Mouse (Mus musculus) stomach, embryonic 15.5 days (tissue): ENCODE measurements around the gene Shb. TPM values are rescaled to one million over a fixed set of nuclear protein-coding genes. Genes with fewer than 3 reads are reported as not detected.

ENCODE experiments used
- ATAC-seq: fragments of 200-750 bp; cut with Nextera tagmentation; 2 replicates; pipeline ENCODE4 v1.8.0; 2017; ENCODE audit warnings: low read depth, moderate number of reproducible peaks, moderate TSS enrichment; ENCODE audit not compliant: insufficient read depth, low FRiP score
- H3K27ac ChIP-seq: fragments of 300-500 bp; sonication (generic); 2 replicates; pipeline ENCODE4 v1.5.1; 2015; ENCODE audit warnings: mild to moderate bottlenecking, inconsistent platforms
- H3K27me3 ChIP-seq: fragments of 300-500 bp; sonication (generic); replicated peaks from 2 replicates; pipeline ENCODE4 v1.6.1; 2015; ENCODE audit warnings: inconsistent platforms
- H3K36me3 ChIP-seq: fragments of 300-500 bp; sonication (generic); 2 replicates; pipeline ENCODE4 v1.6.1; 2015; ENCODE audit warnings: inconsistent platforms
- H3K4me1 ChIP-seq: fragments of 300-500 bp; sonication (generic); 2 replicates; pipeline ENCODE4 v1.6.1; 2015; ENCODE audit warnings: inconsistent platforms
- H3K4me2 ChIP-seq: fragments of 300-500 bp; sonication (generic); 2 replicates; pipeline ENCODE4 v1.6.1; 2015; ENCODE audit warnings: mild to moderate bottlenecking, inconsistent platforms
- H3K4me3 ChIP-seq: fragments of 300-500 bp; sonication (generic); replicated peaks from 2 replicates; pipeline ENCODE4 v1.5.1; 2015; ENCODE audit warnings: inconsistent platforms
- H3K9ac ChIP-seq: fragments of 300-500 bp; sonication (generic); 2 replicates; pipeline ENCODE4 v1.6.1; 2015; ENCODE audit warnings: inconsistent platforms
- H3K9me3 ChIP-seq: fragments of 300-500 bp; sonication (generic); 2 replicates; pipeline ENCODE4 v1.6.1; 2016; ENCODE audit warnings: inconsistent platforms
- WGBS: fragments of 180-500 bp; shearing (Covaris S2); methylation state at CpG from one replicate; pipeline ENCODE4 v1.1.7; 2015; 5-methylcytosine and 5-hydroxymethylcytosine counted together
- polyA plus RNA-seq: library from polyadenylated mRNA; unstranded; fragments of >200 nt; fragmentation: Nextera tagmentation; extraction: Ambion mirVana; gene quantifications from 2 replicates; pipeline ENCODE4 v1.2.1, GENCODE M21; 2015

Gene Shb
- polyA plus RNA-seq, 1 experiment from 2014 or later: 5.8 TPM

- Histone ChIP-seq H3K27me3 (no peaks in the 10 kb centered on the region), H3K4me2 (peak overlapping the region; percentile 46; the same call in 1 of the 2 replicates), H3K9ac (no peak overlapping the region), H3K9me3 (no peaks in the 10 kb centered on the region), H3K4me1 (peaks cover 30% of the 10 kb centered on the region), H3K4me3 (no peak overlapping the region), H3K36me3 (no peaks in the 10 kb centered on the region), H3K27ac (peak overlapping the region; percentile 84)
- WGBS: 56% methylated on average over 2 of the region's 2 CpGs
- 0 out of 2 replicates have a peak, but pooled peaks have one; percentile 15 for ATAC-seq
Observed at GRCm38 (mm10) chr4:45513340-45513739, 18.9 kb downstream of the Shb start.

- peaks cover 57% of the 10 kb centered on the region for H3K4me1 ChIP-seq
- H3K4me3 ChIP-seq: no peak overlapping the region
- WGBS: 49% methylated on average over 6 of the region's 6 CpGs
- ATAC-seq: peak; percentile 20; the same call in 1 of the 2 replicates
- H3K4me2 ChIP-seq: no peak overlapping the region
- H3K27me3 ChIP-seq: no peaks in the 10 kb centered on the region
- no peaks in the 10 kb centered on the region for H3K36me3 ChIP-seq
- no peaks in the 10 kb centered on the region for H3K9me3 ChIP-seq
- H3K9ac ChIP-seq: no peak overlapping the region
- peak overlapping the region; percentile 41 for H3K27ac ChIP-seq
Observed at GRCm38 (mm10) chr4:45510163-45510562, 22.1 kb downstream of the Shb start.

GRCm38 (mm10) chr4:45509416-45509815 is 22.9 kb downstream of the Shb start:
- H3K4me3 ChIP-seq: no peak overlapping the region
- H3K36me3 ChIP-seq: no peaks in the 10 kb centered on the region
- ATAC-seq: no peak
- peaks cover 51% of the 10 kb centered on the region for H3K4me1 ChIP-seq
- H3K9me3 ChIP-seq: no peaks in the 10 kb centered on the region
- no peaks in the 10 kb centered on the region for H3K27me3 ChIP-seq
- no peak overlapping the region for H3K4me2 ChIP-seq
- no peak overlapping the region for H3K9ac ChIP-seq
- H3K27ac ChIP-seq: no peak overlapping the region
- WGBS: 89% methylated on average over 4 of the region's 4 CpGs

- ATAC-seq: no peak
- 53% methylated on average over 6 of the region's 6 CpGs for WGBS
- peak overlapping the region; percentile 46; the same call in 1 of the 2 replicates for H3K27ac ChIP-seq
- no peaks in the 10 kb centered on the region for H3K27me3 ChIP-seq
- no peak overlapping the region for H3K9ac ChIP-seq
- no peak overlapping the region for H3K4me2 ChIP-seq
- no peaks in the 10 kb centered on the region for H3K36me3 ChIP-seq
- no peak overlapping the region for H3K4me3 ChIP-seq
- H3K4me1 ChIP-seq: peaks cover 42% of the 10 kb centered on the region
- H3K9me3 ChIP-seq: no peaks in the 10 kb centered on the region
Observed at GRCm38 (mm10) chr4:45508469-45508868, 23.8 kb downstream of the Shb start.

- Histone ChIP-seq H3K27ac (no peak overlapping the region), H3K36me3 (no peaks in the 10 kb centered on the region), H3K4me3 (no peak overlapping the region), H3K9ac (no peak overlapping the region), H3K27me3 (no peaks in the 10 kb centered on the region), H3K4me1 (peaks cover 36% of the 10 kb centered on the region), H3K9me3 (no peaks in the 10 kb centered on the region), H3K4me2 (no peak overlapping the region)
- ATAC-seq: no peak
- WGBS: 70% methylated on average over 1 of the region's 1 CpGs
Observed at GRCm38 (mm10) chr4:45507476-45507875, 24.8 kb downstream of the Shb start.

- Histone ChIP-seq H3K4me2 (no peak overlapping the region), H3K9me3 (no peaks in the 10 kb centered on the region), H3K27me3 (no peaks in the 10 kb centered on the region), H3K4me1 (peaks cover 40% of the 10 kb centered on the region), H3K9ac (no peak overlapping the region), H3K36me3 (no peaks in the 10 kb centered on the region), H3K4me3 (no peak overlapping the region), H3K27ac (0 out of 2 replicates have a peak overlapping the region, but pooled peaks have one; percentile 41)
- WGBS: 37% methylated on average over 9 of the region's 9 CpGs
- no peak for ATAC-seq
Observed at GRCm38 (mm10) chr4:45507039-45507438, 25.2 kb downstream of the Shb start.

GRCm38 (mm10) chr4:45506613-45507012 is 25.7 kb downstream of the Shb start:
- no peaks in the 10 kb centered on the region for H3K9me3 ChIP-seq
- no peak for ATAC-seq
- WGBS: 52% methylated on average over 5 of the region's 5 CpGs
- H3K27ac ChIP-seq: 0 out of 2 replicates have a peak overlapping the region, but pooled peaks have one; percentile 41
- H3K4me2 ChIP-seq: no peak overlapping the region
- no peaks in the 10 kb centered on the region for H3K27me3 ChIP-seq
- H3K9ac ChIP-seq: no peak overlapping the region
- H3K4me1 ChIP-seq: peaks cover 44% of the 10 kb centered on the region
- no peaks in the 10 kb centered on the region for H3K36me3 ChIP-seq
- no peak overlapping the region for H3K4me3 ChIP-seq

- WGBS: 84% methylated on average over 2 of the region's 2 CpGs
- no peaks in the 10 kb centered on the region for H3K9me3 ChIP-seq
- H3K4me1 ChIP-seq: peaks cover 52% of the 10 kb centered on the region
- H3K27me3 ChIP-seq: no peaks in the 10 kb centered on the region
- no peak overlapping the region for H3K4me3 ChIP-seq
- H3K36me3 ChIP-seq: no peaks in the 10 kb centered on the region
- ATAC-seq: no peak
- H3K27ac ChIP-seq: no peak overlapping the region
- no peak overlapping the region for H3K4me2 ChIP-seq
- no peak overlapping the region for H3K9ac ChIP-seq
Observed at GRCm38 (mm10) chr4:45505671-45506070, 26.6 kb downstream of the Shb start.

GRCm38 (mm10) chr4:45505191-45505590 is 27.1 kb downstream of the Shb start:
- Histone ChIP-seq H3K9me3 (no peaks in the 10 kb centered on the region), H3K4me3 (no peak overlapping the region), H3K4me1 (peaks cover 56% of the 10 kb centered on the region), H3K27ac (no peak overlapping the region), H3K4me2 (no peak overlapping the region), H3K9ac (no peak overlapping the region), H3K27me3 (no peaks in the 10 kb centered on the region), H3K36me3 (no peaks in the 10 kb centered on the region)
- ATAC-seq: no peak
- WGBS: 95% methylated on average over 6 of the region's 6 CpGs

GRCm38 (mm10) chr4:45503816-45504215 is 28.5 kb downstream of the Shb start:
- H3K4me2 ChIP-seq: no peak overlapping the region
- no peaks in the 10 kb centered on the region for H3K27me3 ChIP-seq
- no peak for ATAC-seq
- H3K9me3 ChIP-seq: no peaks in the 10 kb centered on the region
- no peak overlapping the region for H3K9ac ChIP-seq
- no peak overlapping the region for H3K4me3 ChIP-seq
- no peaks in the 10 kb centered on the region for H3K36me3 ChIP-seq
- WGBS: 47% methylated on average over 3 of the region's 3 CpGs
- H3K4me1 ChIP-seq: peaks cover 66% of the 10 kb centered on the region
- H3K27ac ChIP-seq: no peak overlapping the region

GRCm38 (mm10) chr4:45503380-45503779 is 28.9 kb downstream of the Shb start:
- Histone ChIP-seq H3K27me3 (no peaks in the 10 kb centered on the region), H3K9me3 (no peaks in the 10 kb centered on the region), H3K4me2 (no peak overlapping the region), H3K27ac (no peak overlapping the region), H3K9ac (no peak overlapping the region), H3K4me3 (no peak overlapping the region), H3K4me1 (peaks cover 66% of the 10 kb centered on the region), H3K36me3 (no peaks in the 10 kb centered on the region)
- no peak for ATAC-seq
- 79% methylated on average over 6 of the region's 6 CpGs for WGBS

- Histone ChIP-seq H3K36me3 (no peaks in the 10 kb centered on the region), H3K27me3 (no peaks in the 10 kb centered on the region), H3K9me3 (no peaks in the 10 kb centered on the region), H3K4me1 (peaks cover 55% of the 10 kb centered on the region), H3K4me3 (no peak overlapping the region), H3K4me2 (no peak overlapping the region), H3K27ac (peak overlapping the region; percentile 17; the same call in 1 of the 2 replicates), H3K9ac (no peak overlapping the region)
- 59% methylated on average over 9 of the region's 9 CpGs for WGBS
- no peak for ATAC-seq
Observed at GRCm38 (mm10) chr4:45502002-45502401, 30.3 kb downstream of the Shb start.

GRCm38 (mm10) chr4:45500381-45500780 is 31.9 kb downstream of the Shb start:
- no peaks in the 10 kb centered on the region for H3K27me3 ChIP-seq
- no peak overlapping the region for H3K4me2 ChIP-seq
- H3K9ac ChIP-seq: no peak overlapping the region
- H3K4me1 ChIP-seq: peaks cover 54% of the 10 kb centered on the region
- WGBS: 62% methylated on average over 8 of the region's 8 CpGs
- H3K36me3 ChIP-seq: no peaks in the 10 kb centered on the region
- no peaks in the 10 kb centered on the region for H3K9me3 ChIP-seq
- ATAC-seq: no peak
- H3K27ac ChIP-seq: peak overlapping the region; percentile 33; the same call in 1 of the 2 replicates
- H3K4me3 ChIP-seq: no peak overlapping the region
